Mouse (Mus musculus) telencephalon, adult 2 months (tissue): ENCODE data around the gene Adam22.
A peak's percentile ranks its signal among the peaks of the same experiment; 100 is the strongest.

Source experiments
- DNase-seq: peaks from one replicate; pipeline ENCODE4 v3.0.0-alpha.2; 2011; ENCODE audit warnings: low read depth, low spot score

Adam22 gene

GRCm38 (mm10) chr5:8367614-8368327 is at the start of gene Adam22:
Gene Adam22 (minus strand): TSS chr5:8368160.
- DNase-seq: peak; percentile 86

GRCm38 (mm10) chr5:8417443-8417842 is 49.5 kb upstream of the Adam22 start:
- no peak for DNase-seq

GRCm38 (mm10) chr5:8416683-8417413 is 48.9 kb upstream of the Adam22 start:
- no peak for DNase-seq

GRCm38 (mm10) chr5:8408746-8409145 is 40.8 kb upstream of the Adam22 start:
- no peak for DNase-seq

- DNase-seq: no peak
Observed at GRCm38 (mm10) chr5:8397587-8398249, 29.8 kb upstream of the Adam22 start.

- no peak for DNase-seq
Observed at GRCm38 (mm10) chr5:8393891-8394583, 26.1 kb upstream of the Adam22 start.

- no peak for DNase-seq
Observed at GRCm38 (mm10) chr5:8374297-8374906, 6.4 kb upstream of the Adam22 start.

- DNase-seq: no peak
Observed at GRCm38 (mm10) chr5:8373415-8373814, 5.5 kb upstream of the Adam22 start.

GRCm38 (mm10) chr5:8368781-8369180 is 821 bp upstream of the Adam22 start:
- DNase-seq: no peak

- DNase-seq: no peak
Observed at GRCm38 (mm10) chr5:8368328-8368692, 350 bp upstream of the Adam22 start.

- DNase-seq: no peak
Observed at GRCm38 (mm10) chr5:8366771-8367613, 968 bp downstream of the Adam22 start.

GRCm38 (mm10) chr5:8362361-8362760 is 5.6 kb downstream of the Adam22 start:
- DNase-seq: no peak

- DNase-seq: no peak
Observed at GRCm38 (mm10) chr5:8357677-8358076, 10.3 kb downstream of the Adam22 start.

- DNase-seq: no peak
Observed at GRCm38 (mm10) chr5:8356885-8357651, 10.9 kb downstream of the Adam22 start.

- DNase-seq: no peak
Observed at GRCm38 (mm10) chr5:8356326-8356725, 11.6 kb downstream of the Adam22 start.

- DNase-seq: no peak
Observed at GRCm38 (mm10) chr5:8349557-8349956, 18.4 kb downstream of the Adam22 start.

GRCm38 (mm10) chr5:8346329-8346728 is 21.6 kb downstream of the Adam22 start:
- DNase-seq: no peak

GRCm38 (mm10) chr5:8343296-8343695 is 24.7 kb downstream of the Adam22 start:
- no peak for DNase-seq

GRCm38 (mm10) chr5:8341676-8342075 is 26.3 kb downstream of the Adam22 start:
- DNase-seq: no peak
